Mouse (Mus musculus) CH12.LX (cell line): ENCODE data around the gene Prss42.

Experiments used
- CTCF ChIP-seq, 2 experiments: IDR thresholded peaks in 1 of 2; conservative IDR thresholded peaks in 1 of 2; 2 replicates each; pipeline ENCODE4 v1.5.1; 2011 to 2012; ENCODE audit warnings: low read depth in 2 of 2, low read length in 2 of 2, improper control_type of control experiment in 1 of 2, inconsistent platforms in 1 of 2, mild to moderate bottlenecking in 1 of 2, moderate library complexity in 1 of 2
- ELF1 ChIP-seq: IDR thresholded peaks from 2 replicates; pipeline ENCODE4 v1.6.1; 2014; ENCODE audit warnings: low read depth, mild to moderate bottlenecking, inconsistent platforms, low read length, improper control_type of control experiment
- EP300 ChIP-seq: IDR thresholded peaks from 2 replicates; pipeline ENCODE4 v1.6.1; 2011; ENCODE audit warnings: low read length, improper control_type of control experiment
- NRF1 ChIP-seq: IDR thresholded peaks from 2 replicates; pipeline ENCODE4 v1.6.1; 2014; ENCODE audit warnings: low read depth, mild to moderate bottlenecking, inconsistent platforms, low read length, improper control_type of control experiment, moderate library complexity
- POLR2A ChIP-seq: IDR thresholded peaks from 2 replicates; pipeline ENCODE4 v1.6.1; 2011; ENCODE audit warnings: low read depth, mild to moderate bottlenecking, improper control_type of control experiment, low read length
- USF1 ChIP-seq: IDR thresholded peaks from 2 replicates; pipeline ENCODE4 v1.6.1; 2014; ENCODE audit warnings: low read depth, mild to moderate bottlenecking, inconsistent platforms, low read length, improper control_type of control experiment

GRCm38 (mm10) chr9:110772336-110772735 is 25.6 kb upstream of the Prss42 start:
- TF ChIP-seq EP300 (no peak), POLR2A (no peak), CTCF (conservative IDR thresholded peaks at IDR 0.05 in 1 of 2, IDR thresholded peaks at IDR 0.05 in 1 of 2; ENCODE audit: low read depth in 2 of 2, low read length in 2 of 2) (no peak), USF1 (no peak), ELF1 (no peak), NRF1 (no peak)
